Mouse (Mus musculus): ENCODE measurements around the gene Tor1aip2. TPM values are rescaled to one million over a fixed set of nuclear protein-coding genes. Genes with fewer than 3 reads are reported as not detected.

The Tor1aip2 gene
- 46.4 and 60.1 TPM in 2 replicates for polyA plus RNA-seq (2012; rRNA removed; ENCODE audit: low replicate concordance)

GRCm38 (mm10) chr1:156035269-156035929, at the start of gene Tor1aip2:
TSS of gene Tor1aip2 (plus strand) at chr1:156035403.

GRCm38 (mm10) chr1:156035930-156036737, 931 bp downstream of the Tor1aip2 start, which contains the start of gene Tor1aip1:
TSS of gene Tor1aip1 (minus strand) at chr1:156036480.

Other genes with a start within 250 kb of the Tor1aip2 start
- 74.2 and 98.5 TPM in 2 replicates for gene Qsox1, start 222.5 kb upstream of the Tor1aip2 start, polyA plus RNA-seq (2012; rRNA removed; ENCODE audit: low replicate concordance)
- gene Cep350, start 62.1 kb upstream of the Tor1aip2 start, polyA plus RNA-seq (2012; rRNA removed; ENCODE audit: low replicate concordance), result 2.4 and 4.1 TPM in 2 replicates
- gene Tor1aip1, start 1.1 kb downstream of the Tor1aip2 start, polyA plus RNA-seq (2012; rRNA removed; ENCODE audit: low replicate concordance), result 5.2 and 12.9 TPM in 2 replicates
- 0.18 and 0.37 TPM in 2 replicates for gene Fam163a, start 169.6 kb downstream of the Tor1aip2 start, polyA plus RNA-seq (2012; rRNA removed; ENCODE audit: low replicate concordance)

Data from duodenum, adult 2 months (tissue).